Mouse (Mus musculus) limb, embryonic 11.5 days (tissue): ENCODE results near the gene Rtn4r. TPM values are rescaled to one million over a fixed set of nuclear protein-coding genes. Genes with fewer than 3 reads are reported as not detected.

Experiments
- ATAC-seq: fragments of 200-750 bp; cut with Nextera tagmentation; 2 replicates; pipeline ENCODE4 v1.8.0; 2017; ENCODE audit warnings: low read depth; ENCODE audit not compliant: insufficient number of reproducible peaks, low FRiP score, low TSS enrichment
- DNase-seq: peaks from one replicate; pipeline ENCODE4 v3.0.0-alpha.2; 2015; ENCODE audit warnings: low spot score
- H3K27ac ChIP-seq: fragments of 300-500 bp; sonication (generic); replicated peaks from 2 replicates; pipeline ENCODE4 v1.5.1; 2014; ENCODE audit warnings: low read depth, mild to moderate bottlenecking, low read length
- H3K27me3 ChIP-seq: fragments of 300-500 bp; sonication (generic); 2 replicates; pipeline ENCODE4 v1.6.1; 2014; ENCODE audit warnings: mild to moderate bottlenecking, low read length, mixed read lengths; ENCODE audit not compliant: control insufficient read depth, insufficient read depth
- H3K36me3 ChIP-seq: fragments of 300-500 bp; sonication (generic); 2 replicates; pipeline ENCODE4 v1.6.1; 2014; ENCODE audit warnings: mild to moderate bottlenecking, low read length, moderate library complexity, mixed read lengths; ENCODE audit not compliant: control insufficient read depth, insufficient read depth
- H3K4me1 ChIP-seq: fragments of 300-500 bp; sonication (generic); 2 replicates; pipeline ENCODE4 v1.6.1; 2014; ENCODE audit warnings: low read length, mixed read lengths; ENCODE audit not compliant: control insufficient read depth, insufficient read depth
- H3K4me2 ChIP-seq: fragments of 300-500 bp; sonication (generic); 2 replicates; pipeline ENCODE4 v1.6.1; 2014; ENCODE audit warnings: low read depth, mild to moderate bottlenecking, moderate library complexity; ENCODE audit not compliant: severe bottlenecking
- H3K4me3 ChIP-seq: fragments of 300-500 bp; sonication (generic); 2 replicates; pipeline ENCODE4 v1.5.1; 2014; ENCODE audit warnings: low read depth, low read length
- H3K9ac ChIP-seq: fragments of 300-500 bp; sonication (generic); 2 replicates; pipeline ENCODE4 v1.6.1; 2014; ENCODE audit warnings: mild to moderate bottlenecking, low read length
- H3K9me3 ChIP-seq: fragments of 300-500 bp; sonication (generic); 2 replicates; pipeline ENCODE4 v1.6.1; 2016; ENCODE audit warnings: low read length; ENCODE audit not compliant: control insufficient read depth
- WGBS: fragments of 180-500 bp; shearing (Covaris S2); extraction: QIAGEN DNeasy Blood & Tissue Kit; methylation state at CpG from one replicate; pipeline ENCODE4 v1.1.7; 2014; 5-methylcytosine and 5-hydroxymethylcytosine counted together
- polyA plus RNA-seq: library from polyadenylated mRNA; unstranded; fragments of >200 nt; fragmentation: Nextera tagmentation; extraction: Ambion mirVana; gene quantifications from 2 replicates; pipeline ENCODE4 v1.2.1, GENCODE M21; 2014

Rtn4r gene
- polyA plus RNA-seq, 1 experiment from 2014 or later, result 7.4 TPM

GRCm38 (mm10) chr16:18154521-18155171 lies 27.2 kb downstream of the Rtn4r start:
- peak overlapping the region; percentile 7; the same call in 1 of the 2 replicates for H3K4me2 ChIP-seq
- no peak overlapping the region for H3K27ac ChIP-seq
- H3K36me3 ChIP-seq, result no peaks in the 10 kb centered on the region
- no peak overlapping the region for H3K4me3 ChIP-seq
- no peaks in the 10 kb centered on the region for H3K9me3 ChIP-seq
- DNase-seq, result no peak
- no peaks in the 10 kb centered on the region for H3K27me3 ChIP-seq
- H3K4me1 ChIP-seq, result peaks cover 27% of the 10 kb centered on the region
- 27% methylated on average over 14 of the region's 14 CpGs for WGBS
- no peak overlapping the region for H3K9ac ChIP-seq
- ATAC-seq, result no peak

- WGBS, result 16% methylated on average over 12 of the region's 12 CpGs
- H3K4me3 ChIP-seq, result no peak overlapping the region
- H3K9ac ChIP-seq, result peak overlapping the region; percentile 24
- H3K4me2 ChIP-seq, result no peak overlapping the region
- no peaks in the 10 kb centered on the region for H3K9me3 ChIP-seq
- H3K4me1 ChIP-seq, result peaks cover 28% of the 10 kb centered on the region
- no peak; the same call in 1 of the 2 replicates for ATAC-seq
- H3K27me3 ChIP-seq, result no peaks in the 10 kb centered on the region
- peak; percentile 58 for DNase-seq
- H3K36me3 ChIP-seq, result no peaks in the 10 kb centered on the region
- H3K27ac ChIP-seq, result peak overlapping the region; percentile 8
Observed at GRCm38 (mm10) chr16:18156579-18157350, 29.3 kb downstream of the Rtn4r start.

- H3K9ac ChIP-seq, result no peak overlapping the region
- H3K27ac ChIP-seq, result no peak overlapping the region
- H3K9me3 ChIP-seq, result no peaks in the 10 kb centered on the region
- ATAC-seq (no peak), DNase-seq (no peak)
- no peak overlapping the region for H3K4me3 ChIP-seq
- H3K27me3 ChIP-seq, result no peaks in the 10 kb centered on the region
- H3K4me1 ChIP-seq, result peaks cover 35% of the 10 kb centered on the region
- H3K36me3 ChIP-seq, result no peaks in the 10 kb centered on the region
- H3K4me2 ChIP-seq, result no peak overlapping the region
- WGBS, result 86% methylated on average over 6 of the region's 6 CpGs
Observed at GRCm38 (mm10) chr16:18159255-18159654, 31.8 kb downstream of the Rtn4r start.

- WGBS, result 70% methylated on average over 1 of the region's 1 CpGs
- H3K4me2 ChIP-seq, result no peak overlapping the region
- no peak overlapping the region for H3K9ac ChIP-seq
- no peak overlapping the region for H3K27ac ChIP-seq
- DNase-seq (no peak), ATAC-seq (no peak)
- no peaks in the 10 kb centered on the region for H3K9me3 ChIP-seq
- no peaks in the 10 kb centered on the region for H3K27me3 ChIP-seq
- no peak overlapping the region for H3K4me3 ChIP-seq
- H3K36me3 ChIP-seq, result no peaks in the 10 kb centered on the region
- peaks cover 29% of the 10 kb centered on the region for H3K4me1 ChIP-seq
Observed at GRCm38 (mm10) chr16:18159778-18160177, 32.3 kb downstream of the Rtn4r start.

GRCm38 (mm10) chr16:18160514-18160913 lies 33.1 kb downstream of the Rtn4r start:
- WGBS, result 73% methylated on average over 7 of the region's 7 CpGs
- Histone ChIP-seq H3K9ac (no peak overlapping the region; the same call in 1 of the 2 replicates), H3K27ac (no peak overlapping the region), H3K4me3 (no peak overlapping the region), H3K9me3 (no peaks in the 10 kb centered on the region), H3K27me3 (no peaks in the 10 kb centered on the region), H3K4me2 (no peak overlapping the region), H3K36me3 (no peaks in the 10 kb centered on the region), H3K4me1 (peaks cover 26% of the 10 kb centered on the region)
- ATAC-seq, result no peak
- DNase-seq, result no peak

- WGBS, result 81% methylated on average over 1 of the region's 1 CpGs
- Histone ChIP-seq H3K27me3 (no peaks in the 10 kb centered on the region), H3K9ac (no peak overlapping the region), H3K4me1 (peaks cover 24% of the 10 kb centered on the region), H3K9me3 (no peaks in the 10 kb centered on the region), H3K27ac (no peak overlapping the region), H3K4me2 (no peak overlapping the region), H3K4me3 (no peak overlapping the region), H3K36me3 (no peaks in the 10 kb centered on the region)
- DNase-seq, result no peak
- no peak for ATAC-seq
Observed at GRCm38 (mm10) chr16:18161190-18161589, 33.7 kb downstream of the Rtn4r start.

GRCm38 (mm10) chr16:18164642-18165238 lies 37.3 kb downstream of the Rtn4r start:
- no peaks in the 10 kb centered on the region for H3K9me3 ChIP-seq
- no peak for ATAC-seq
- H3K27me3 ChIP-seq, result no peaks in the 10 kb centered on the region
- WGBS, result 24% methylated on average over 2 of the region's 2 CpGs
- DNase-seq, result no peak
- no peaks in the 10 kb centered on the region for H3K36me3 ChIP-seq
- no peak overlapping the region for H3K4me3 ChIP-seq
- no peak overlapping the region for H3K4me2 ChIP-seq
- H3K9ac ChIP-seq, result no peak overlapping the region
- H3K4me1 ChIP-seq, result peaks cover 13% of the 10 kb centered on the region
- no peak overlapping the region for H3K27ac ChIP-seq

- Histone ChIP-seq H3K4me1 (peaks cover 10% of the 10 kb centered on the region), H3K27ac (no peak overlapping the region), H3K4me3 (no peak overlapping the region), H3K27me3 (no peaks in the 10 kb centered on the region), H3K4me2 (no peak overlapping the region), H3K9me3 (no peaks in the 10 kb centered on the region), H3K36me3 (no peaks in the 10 kb centered on the region), H3K9ac (no peak overlapping the region)
- DNase-seq, result no peak
- ATAC-seq, result no peak
- 81% methylated on average over 6 of the region's 6 CpGs for WGBS
Observed at GRCm38 (mm10) chr16:18166613-18167190, 39.3 kb downstream of the Rtn4r start.
